Mouse (Mus musculus) ES-E14 (cell line): ENCODE measurements around the gene Nrxn3. TPM values are rescaled to one million over a fixed set of nuclear protein-coding genes. Genes with fewer than 3 reads are reported as not detected.

ENCODE experiments used
- DNase-seq: peaks from one replicate; pipeline ENCODE4 v3.0.0-alpha.2; 2013; ENCODE audit warnings: low read depth, low spot score
- H3K27ac ChIP-seq: 2 replicates; pipeline ENCODE4 v1.5.1; 2012; ENCODE audit warnings: low read depth, mild to moderate bottlenecking, low read length, moderate library complexity, mixed read lengths; ENCODE audit not compliant: poor library complexity, insufficient read depth, severe bottlenecking
- H3K36me3 ChIP-seq: 2 replicates; pipeline ENCODE4 v1.6.1; 2012; ENCODE audit warnings: mild to moderate bottlenecking, low read length, moderate library complexity, mixed read lengths; ENCODE audit not compliant: control insufficient read depth, poor library complexity, insufficient read depth, severe bottlenecking
- H3K4me1 ChIP-seq, 2 experiments: fragments of 150-350 bp in 1 of 2; sonication (generic) in 1 of 2; 2 replicates each; pipeline ENCODE4 v1.6.1; 2012; ENCODE audit warnings: low read length in 2 of 2, mild to moderate bottlenecking in 1 of 2, mixed read lengths in 1 of 2; ENCODE audit not compliant: control insufficient read depth in 2 of 2, insufficient read depth in 2 of 2, poor library complexity in 1 of 2
- H3K4me3 ChIP-seq, 2 experiments: fragments of 150-350 bp in 1 of 2; sonication (generic) in 1 of 2; 2 replicates each; pipeline ENCODE4 v1.5.1; 2012; ENCODE audit warnings: low read length in 2 of 2, low read depth in 1 of 2, mild to moderate bottlenecking in 1 of 2, mixed read lengths in 1 of 2; ENCODE audit not compliant: insufficient read depth in 1 of 2, poor library complexity in 1 of 2, severe bottlenecking in 1 of 2
- H3K9ac ChIP-seq: 2 replicates; pipeline ENCODE4 v1.6.1; 2012; ENCODE audit warnings: low read depth, mild to moderate bottlenecking, low read length, mixed read lengths; ENCODE audit not compliant: poor library complexity, insufficient read depth, severe bottlenecking
- H3K9me3 ChIP-seq: fragments of 150-350 bp; sonication (generic); 2 replicates; pipeline ENCODE4 v1.6.1; 2012; ENCODE audit warnings: low read depth, mild to moderate bottlenecking, low read length; ENCODE audit not compliant: control insufficient read depth, insufficient read depth
- CHD2 ChIP-seq: IDR thresholded peaks from 2 replicates; pipeline ENCODE4 v1.6.1; 2014; ENCODE audit warnings: mild to moderate bottlenecking, low read depth, low read length, inconsistent platforms
- HCFC1 ChIP-seq: IDR thresholded peaks from 2 replicates; pipeline ENCODE4 v1.6.1; 2012; ENCODE audit warnings: low read length, inconsistent platforms, borderline replicate concordance; ENCODE audit not compliant: insufficient read depth
- MAFK ChIP-seq: IDR thresholded peaks from 2 replicates; pipeline ENCODE4 v1.6.1; 2014; ENCODE audit warnings: mild to moderate bottlenecking, low read depth, low read length, inconsistent platforms; ENCODE audit not compliant: insufficient read depth
- ZC3H11A ChIP-seq: IDR thresholded peaks from 2 replicates; pipeline ENCODE4 v1.6.1; 2012; ENCODE audit warnings: low read depth, mild to moderate bottlenecking, inconsistent platforms, low read length, borderline replicate concordance
- ZNF384 ChIP-seq: IDR thresholded peaks from 2 replicates; pipeline ENCODE4 v1.6.1; 2012; ENCODE audit warnings: low read depth, low read length, inconsistent platforms
- in situ Hi-C, 2 experiments: fragments of 600-800 bp; cut with MboI; formaldehyde crosslinking; loops; one replicate each; pipeline ENCODE4 v1.15.1; 2025; ENCODE audit warnings: low sequenced_read_pairs in 2 of 2, inconsistent platforms in 1 of 2; ENCODE audit not compliant: unreplicated experiment in 2 of 2
- total RNA-seq: library from RNA; depleted of rRNA; stranded (reverse); fragments of 300-350 nt; gene quantifications from 2 replicates; pipeline ENCODE4 v1.2.3, GENCODE M21; 2012

Gene Nrxn3
- total RNA-seq, 1 experiment, result 0.13 TPM

DNA sequence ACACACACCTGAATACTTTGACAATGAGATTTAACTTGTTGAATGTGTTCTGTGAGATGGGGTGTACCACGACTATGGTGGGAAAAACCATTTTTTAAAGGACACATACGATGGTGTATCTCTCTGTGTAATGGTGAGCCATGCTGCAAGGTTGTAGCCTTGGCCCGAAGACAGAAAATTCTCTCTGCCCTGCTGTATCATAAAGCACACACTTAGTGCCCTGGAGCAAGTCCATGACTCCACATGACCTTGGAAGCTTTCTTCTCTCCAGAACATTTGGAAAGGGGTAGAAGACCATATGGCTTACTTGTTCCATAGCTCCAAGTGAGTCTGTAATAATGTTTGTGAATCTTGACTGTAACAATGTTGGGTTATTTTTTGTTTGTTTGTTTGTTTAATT, 1609.8 kb downstream of the Nrxn3 start:
- no peak for TF ChIP-seq ZNF384
- TF ChIP-seq MAFK, result no peak
- no peak for TF ChIP-seq HCFC1
- no peak for TF ChIP-seq CHD2
- no peak for TF ChIP-seq ZC3H11A
- no peaks in the 10 kb centered on the region for H3K36me3 ChIP-seq
- no peak overlapping the region for H3K9ac ChIP-seq
- DNase-seq, result no peak
- no peaks in the 10 kb centered on the region for H3K4me1 ChIP-seq
- in situ Hi-C loops, result no loop called here
- no peak overlapping the region for H3K27ac ChIP-seq
- no peaks in the 10 kb centered on the region for H3K9me3 ChIP-seq
- no peak overlapping the region for H3K4me3 ChIP-seq

DNA sequence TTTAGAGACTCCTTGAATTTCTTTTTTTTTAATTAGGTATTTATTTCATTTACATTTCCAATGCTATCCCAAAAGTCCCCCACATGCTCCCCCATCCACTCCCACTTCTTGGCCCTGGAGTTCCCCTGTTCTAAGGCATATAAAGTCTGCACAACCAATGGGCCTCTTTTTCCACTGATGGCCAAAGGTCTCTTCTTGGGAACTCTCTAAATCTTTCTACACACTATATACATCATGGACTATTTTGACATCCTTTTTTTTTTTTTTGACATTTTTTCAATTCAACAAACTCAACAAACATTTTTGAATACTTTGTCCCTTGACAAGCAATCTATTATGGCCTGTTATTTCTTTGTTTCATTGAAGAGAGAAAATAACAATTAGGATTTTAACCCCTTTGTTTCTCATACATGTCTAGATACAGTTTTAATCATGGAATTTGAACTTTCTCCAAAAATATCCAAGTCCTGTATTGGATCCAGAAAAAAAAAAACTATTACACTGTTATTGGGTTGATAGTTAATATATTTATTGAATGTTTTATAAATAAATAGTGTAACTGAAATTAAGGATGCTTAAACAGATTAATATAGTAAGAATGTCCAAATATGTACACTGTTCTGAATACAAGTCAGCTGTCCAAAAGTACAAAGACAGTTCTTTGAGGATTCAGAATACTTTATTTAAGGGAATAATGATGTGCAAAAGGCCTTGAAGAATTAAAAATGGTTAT, 1615.0 kb downstream of the Nrxn3 start:
- Histone ChIP-seq H3K36me3 (no peaks in the 10 kb centered on the region), H3K4me3 (no peak overlapping the region)

DNA sequence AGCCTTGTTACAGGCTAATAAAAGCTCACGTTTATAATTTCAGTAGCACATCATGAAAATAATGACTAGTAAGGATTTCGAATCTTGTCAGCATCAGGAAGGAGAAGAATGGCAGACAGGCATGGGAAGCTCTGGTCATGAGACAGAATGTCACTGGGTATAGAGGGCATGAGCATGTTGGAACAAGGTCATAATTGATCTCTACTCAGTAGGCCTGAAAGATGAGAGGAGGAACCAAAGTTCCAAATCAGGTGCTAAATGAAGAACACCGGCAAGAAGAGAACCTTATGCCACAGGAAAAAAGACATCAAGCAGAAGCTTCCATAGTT, 1615.5 kb downstream of the Nrxn3 start:
- Histone ChIP-seq H3K9me3 (no peaks in the 10 kb centered on the region), H3K9ac (no peak overlapping the region), H3K36me3 (no peaks in the 10 kb centered on the region), H3K27ac (no peak overlapping the region), H3K4me1 (no peaks in the 10 kb centered on the region), H3K4me3 (no peak overlapping the region)
- DNase-seq, result no peak
- no peak for TF ChIP-seq CHD2
- no peak for TF ChIP-seq ZC3H11A
- no peak for TF ChIP-seq HCFC1
- in situ Hi-C loops, result no loop called here

More for the DNA sequence above, 1615.0 kb downstream of the Nrxn3 start:
- TF ChIP-seq MAFK, result no peak
- no peak for TF ChIP-seq ZC3H11A
- no peak for TF ChIP-seq ZNF384
- TF ChIP-seq HCFC1, result no peak
- TF ChIP-seq CHD2, result no peak
- H3K27ac ChIP-seq, result no peak overlapping the region
- no peaks in the 10 kb centered on the region for H3K4me1 ChIP-seq
- no peak for DNase-seq
- H3K9ac ChIP-seq, result no peak overlapping the region
- H3K9me3 ChIP-seq, result no peaks in the 10 kb centered on the region
- in situ Hi-C loops, result no loop called here
